Mouse (Mus musculus) thymus, postnatal 0 days (tissue): ENCODE results near the gene Arl14. TPM values are rescaled to one million over a fixed set of nuclear protein-coding genes. Genes with fewer than 3 reads are reported as not detected.
"Not testable (repeated sequence)": the region's sequence is repeated elsewhere in the genome, so short reads cannot be mapped to it uniquely, and the experiment has no call there.

Experiments used
- DNase-seq: peaks from one replicate; pipeline ENCODE4 v3.0.0-alpha.2; 2015; ENCODE audit warnings: low spot score
- polyA plus RNA-seq: library from polyadenylated mRNA; unstranded; fragments of >200 nt; fragmentation: Nextera tagmentation; extraction: Ambion mirVana; gene quantifications from 2 replicates; pipeline ENCODE4 v1.2.1, GENCODE M21; 2015

Gene Arl14
- polyA plus RNA-seq, 1 experiment from 2014 or later, result 0.12 TPM

- not testable (repeated sequence) for DNase-seq
Measured at GRCm38 (mm10) chr3:69264299-69264698, 42.1 kb downstream of the Arl14 start.

GRCm38 (mm10) chr3:69271812-69272211 is 49.6 kb downstream of the Arl14 start:
- no peak for DNase-seq

Other genes with a start within 250 kb of the Arl14 start
- gene Ift80, start 217.8 kb upstream of the Arl14 start, polyA plus RNA-seq, result 20.4 and 21.8 TPM in 2 replicates
- gene Smc4, start 217.7 kb upstream of the Arl14 start, polyA plus RNA-seq, result 332 and 397 TPM in 2 replicates
- 110 and 125 TPM in 2 replicates for gene Trim59, start 177.7 kb upstream of the Arl14 start, polyA plus RNA-seq
- gene Kpna4, start 95.3 kb upstream of the Arl14 start, polyA plus RNA-seq, result 40.2 and 44.5 TPM in 2 replicates
- 5.1 and 5.9 TPM in 2 replicates for gene Ppm1l, start 94.4 kb downstream of the Arl14 start, polyA plus RNA-seq